In genomic region chr6:131387221-131388039, GRCm38 (mm10) we compare ENCODE assay signal across 8 mouse cellular contexts. TPM values are rescaled to one million over a fixed set of nuclear protein-coding genes. Genes with fewer than 3 reads are reported as not detected.
A peak's percentile ranks its signal among the peaks of the same experiment; 100 is the strongest.
DNase-seq lines count a peak whose midpoint lies in the region; ATAC-seq lines count a peak whose summit lies in the region.

No protein-coding gene starts in this region.

- peak overlapping the region; percentile 92 for H3K4me3 ChIP-seq in embryonic facial prominence, embryonic 13.5 days

- DNase-seq in 416B (ENCODE audit: low read depth) = peak; percentile 85
- DNase-seq in adrenal gland, postnatal 25 days = peak; percentile 71
- peak; percentile 45 for DNase-seq in heart, adult 8-10 months (ENCODE audit: low spot score)
- DNase-seq in kidney, adult 9 months = peak; percentile 45
- peak; percentile 92 for DNase-seq in liver
- peak; percentile 37 to 44 for DNase-seq in monocyte, adult 2 months (ENCODE audit: low read depth in 1 of 2, low spot score in 2 of 2)
- peak; percentile 81 to 87 for DNase-seq in spleen, postnatal 4 days (ENCODE audit: low spot score in 2 of 2)

- H3K27ac ChIP-seq in embryonic facial prominence, embryonic 13.5 days = peak overlapping the region; percentile 82

- no peaks in the 10 kb centered on the region for H3K36me3 ChIP-seq in embryonic facial prominence, embryonic 13.5 days

- peaks cover 34% of the 10 kb centered on the region for H3K4me1 ChIP-seq in embryonic facial prominence, embryonic 13.5 days

- WGBS in embryonic facial prominence, embryonic 13.5 days = under 1% methylated on average over 43 of the region's 43 CpGs

- ATAC-seq in embryonic facial prominence, embryonic 13.5 days (ENCODE audit: insufficient number of reproducible peaks, insufficient read depth, low FRiP score, low TSS enrichment, low read depth) = peak; percentile 27; the same call in 1 of the 2 replicates

- H3K9me3 ChIP-seq in embryonic facial prominence, embryonic 13.5 days = no peaks in the 10 kb centered on the region

- H3K9ac ChIP-seq in embryonic facial prominence, embryonic 13.5 days = peak overlapping the region; percentile 90

- H3K4me2 ChIP-seq in embryonic facial prominence, embryonic 13.5 days = peak overlapping the region; percentile 83

- H3K27me3 ChIP-seq in embryonic facial prominence, embryonic 13.5 days = no peaks in the 10 kb centered on the region

RNA-seq across cellular contexts. Expression of gene Ybx3, which starts 0.8 kb away (rescaled TPM):
- 194 and 279 TPM in 2 replicates for total RNA-seq in adrenal gland, postnatal 25 days (2021)
- 48.3 and 49.3 TPM in 2 replicates for polyA plus RNA-seq in embryonic facial prominence, embryonic 13.5 days (2015; fragmentation: Nextera tagmentation; extraction: Ambion mirVana)
- 100 to 1,000 TPM; 172 to 240 (median 215) TPM for total RNA-seq in heart, adult 8-10 months (2022)

RNA-seq across cellular contexts. Expression of gene Styk1, which starts 34.0 kb away (rescaled TPM):
- 0.73 TPM in 1 of 2 replicates, not detected in the other for total RNA-seq in adrenal gland, postnatal 25 days (2021)
- 0.65 and 0.91 TPM in 2 replicates for polyA plus RNA-seq in embryonic facial prominence, embryonic 13.5 days (2015; fragmentation: Nextera tagmentation; extraction: Ambion mirVana)
- under 1 TPM in 3 of 4 experiments, not detected in 1; 0.17 to 0.49 (median 0.19) TPM for total RNA-seq in heart, adult 8-10 months (2022)

Comparison
In these comparisons a context has a peak if more than half of its experiments do, and no peak if none do; other contexts are left out.
1. Peak in every context shown above with its lines: DNase-seq, ATAC-seq, H3K4me3 ChIP-seq and H3K27ac ChIP-seq.
2. DNase-seq: peak in every context shown above with its lines; median percentile 92 in liver; 85 in 416B; 84 in spleen, postnatal 4 days; 71 in adrenal gland, postnatal 25 days; 45 in heart, adult 8-10 months; 45 in kidney, adult 9 months; 40 in monocyte, adult 2 months.